Mouse (Mus musculus) heart, postnatal 0 days (tissue): ENCODE results near the gene Meig1.

Source experiments
- CTCF ChIP-seq: IDR thresholded peaks from 2 replicates; pipeline ENCODE4 v1.5.1; 2016; ENCODE audit warnings: antibody characterized with exemption, control low read depth, low read depth
- EP300 ChIP-seq: IDR thresholded peaks from 2 replicates; pipeline ENCODE4 v1.6.1; 2016; ENCODE audit warnings: antibody characterized with exemption, low read depth

DNA sequence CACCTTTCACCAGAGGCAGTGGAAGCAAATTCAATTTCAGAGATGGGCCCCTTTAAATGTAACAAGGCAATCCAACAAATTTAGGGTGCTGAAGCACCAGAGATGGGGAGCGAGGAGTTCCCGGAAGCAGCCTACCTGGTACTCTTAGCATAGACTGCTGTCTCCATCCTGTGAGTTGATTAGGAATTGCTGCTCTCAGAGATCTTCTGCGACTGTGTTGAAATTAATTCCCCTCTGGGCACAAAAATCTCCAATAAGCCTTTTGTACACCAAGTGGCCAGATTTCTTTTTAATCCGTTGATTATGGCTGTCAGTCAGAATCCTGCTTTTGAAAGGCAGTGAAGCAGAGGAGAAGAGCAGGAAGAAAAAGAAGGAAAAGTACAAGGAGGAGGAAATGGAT, 57.3 kb downstream of the Meig1 start:
- no peak for TF ChIP-seq CTCF
- no peak for TF ChIP-seq EP300
